Mouse (Mus musculus): Measurements from ENCODE around the gene Syne1. TPM values are rescaled to one million over a fixed set of nuclear protein-coding genes. Genes with fewer than 3 reads are reported as not detected.

Gene Syne1
- total and polyA plus RNA-seq, 3 experiments = 5.3 to 6.8 TPM; not detected in 1

DNA sequence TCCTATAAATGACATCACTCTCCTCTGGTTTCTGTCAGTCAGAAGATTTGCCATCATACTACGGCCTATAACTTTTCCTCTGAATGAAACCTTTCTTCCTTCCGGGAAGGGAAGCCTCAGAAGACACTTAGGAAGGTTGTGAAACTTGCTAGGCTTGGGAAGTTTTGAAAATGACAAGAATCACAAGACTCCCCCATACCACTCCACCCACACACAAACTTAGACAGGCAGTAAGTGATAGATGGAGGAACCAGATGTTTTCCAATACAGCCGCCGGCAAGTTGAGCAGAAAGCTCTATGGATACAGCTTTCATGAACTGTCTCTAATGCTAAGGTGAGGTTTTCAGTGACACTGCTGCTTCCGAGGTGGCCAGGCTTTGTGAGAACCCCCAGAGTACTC is 275.5 kb downstream of the Syne1 start:
- H3K27me3 ChIP-seq (ENCODE audit: control insufficient read depth in 1 of 2, insufficient read depth in 2 of 2, low read length in 2 of 2) = no peaks in the 10 kb centered on the region
- H3K4me3 ChIP-seq (ENCODE audit: control insufficient read depth in 1 of 2, insufficient read depth in 1 of 2, low read depth in 2 of 2, low read length in 2 of 2) = no peak overlapping the region
- no peak overlapping the region for H3K9ac ChIP-seq (ENCODE audit: control insufficient read depth, low read depth, low read length, poor library complexity, severe bottlenecking)
- no peak for DNase-seq (ENCODE audit: low read depth, low spot score)
- no peaks in the 10 kb centered on the region for H3K9me3 ChIP-seq (replicated peaks; ENCODE audit: insufficient read depth, low read length)
- H3K36me3 ChIP-seq (ENCODE audit: control insufficient read depth in 1 of 2, insufficient read depth in 2 of 2, low read length in 2 of 2) = no peaks in the 10 kb centered on the region
- H3K27ac ChIP-seq (ENCODE audit: control insufficient read depth, low read depth, low read length) = no peak overlapping the region
- H3K79me2 ChIP-seq (ENCODE audit: control insufficient read depth, insufficient read depth, low read length, poor library complexity) = no peaks in the 10 kb centered on the region
- TF ChIP-seq POLR2AphosphoS5 (IDR thresholded peaks at IDR 0.05; ENCODE audit: borderline replicate concordance, low read depth, low read length) (no peak), MAFK (IDR thresholded peaks at IDR 0.05; ENCODE audit: borderline replicate concordance, low read depth, low read length) (no peak), POLR2A (IDR thresholded peaks at IDR 0.05; ENCODE audit: control insufficient read depth in 1 of 2, insufficient read depth in 1 of 2, low read depth in 1 of 2, low read length in 2 of 2, poor library complexity in 1 of 2) (no peak), ZKSCAN1 (IDR thresholded peaks at IDR 0.05; ENCODE audit: low read depth, low read length) (no peak), ZC3H11A (IDR thresholded peaks at IDR 0.05; ENCODE audit: low read depth, low read length) (no peak), SMC3 (IDR thresholded peaks at IDR 0.05; ENCODE audit: low read depth, low read length) (no peak), MEF2A (IDR thresholded peaks at IDR 0.05; ENCODE audit: extremely low read depth, insufficient replicate concordance, low read depth, low read length, poor library complexity, severe bottlenecking) (no peak), TBP (IDR thresholded peaks at IDR 0.05; ENCODE audit: low read depth, low read length) (no peak), POLR2AphosphoS2 (IDR thresholded peaks at IDR 0.05; ENCODE audit: low read length) (no peak), CHD2 (IDR thresholded peaks at IDR 0.05; ENCODE audit: low read length) (no peak), GABPA (IDR thresholded peaks at IDR 0.05; ENCODE audit: low read depth, low read length) (no peak), USF2 (IDR thresholded peaks at IDR 0.05; ENCODE audit: borderline replicate concordance in 1 of 2, insufficient read depth in 1 of 2, low read depth in 1 of 2, low read length in 2 of 2) (no peak), NRF1 (IDR thresholded peaks at IDR 0.05; ENCODE audit: insufficient read depth, low read depth, low read length, poor library complexity, severe bottlenecking) (no peak), MAX (IDR thresholded peaks at IDR 0.05; ENCODE audit: low read length) (no peak), SIN3A (IDR thresholded peaks at IDR 0.05; ENCODE audit: low read length) (no peak), CHD1 (IDR thresholded peaks at IDR 0.05; ENCODE audit: low read depth, low read length) (no peak), RCOR1 (IDR thresholded peaks at IDR 0.05; ENCODE audit: low read depth, low read length) (no peak), MYB (IDR thresholded peaks at IDR 0.05; ENCODE audit: low read depth, low read length) (no peak), HCFC1 (IDR thresholded peaks at IDR 0.05; ENCODE audit: low read depth, low read length) (no peak), JUND (IDR thresholded peaks at IDR 0.05; ENCODE audit: low read depth, low read length) (no peak)
- no peaks in the 10 kb centered on the region for H3K4me1 ChIP-seq (ENCODE audit: control insufficient read depth in 1 of 2, insufficient read depth in 2 of 2, low read length in 2 of 2)

DNA sequence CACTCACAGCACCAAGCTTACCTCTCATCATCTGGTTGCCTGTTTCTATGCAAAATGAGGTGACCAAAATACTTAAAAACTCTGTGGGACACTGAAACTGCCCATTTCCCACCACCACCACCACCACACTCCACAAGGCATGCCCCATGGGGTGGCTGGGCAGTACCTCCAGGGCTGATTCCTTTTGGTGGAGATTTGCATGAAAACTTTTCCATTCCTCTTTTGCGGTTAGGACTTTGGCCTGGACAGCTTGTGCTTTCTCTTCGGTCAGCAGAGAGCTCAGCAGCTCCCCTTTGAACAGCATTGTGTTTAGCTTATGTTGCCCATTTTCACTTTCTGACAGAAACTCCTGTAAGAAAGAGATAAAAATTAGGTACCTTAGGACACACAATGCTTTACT is 280.6 kb downstream of the Syne1 start:
- no peaks in the 10 kb centered on the region for H3K4me1 ChIP-seq (ENCODE audit: control insufficient read depth in 1 of 2, insufficient read depth in 2 of 2, low read length in 2 of 2)
- TF ChIP-seq MYB (IDR thresholded peaks at IDR 0.05; ENCODE audit: low read depth, low read length) = no peak
- TF ChIP-seq TAL1 (IDR thresholded peaks at IDR 0.05; ENCODE audit: low read length) = no peak
- no peak for TF ChIP-seq POLR2AphosphoS5 (IDR thresholded peaks at IDR 0.05; ENCODE audit: borderline replicate concordance, low read depth, low read length)
- TF ChIP-seq GATA1 (IDR thresholded peaks at IDR 0.05; ENCODE audit: low read depth, low read length) = no peak
- H3K4me3 ChIP-seq (ENCODE audit: control insufficient read depth in 1 of 2, insufficient read depth in 1 of 2, low read depth in 2 of 2, low read length in 2 of 2) = no peak overlapping the region
- H3K9me3 ChIP-seq (replicated peaks; ENCODE audit: insufficient read depth, low read length) = no peaks in the 10 kb centered on the region
- peaks cover 0 to 2% of the 10 kb centered on the region in 2 experiments for H3K27me3 ChIP-seq (ENCODE audit: control insufficient read depth in 1 of 2, insufficient read depth in 2 of 2, low read length in 2 of 2)
- H3K27ac ChIP-seq (ENCODE audit: control insufficient read depth, low read depth, low read length) = no peak overlapping the region
- H3K79me2 ChIP-seq (ENCODE audit: control insufficient read depth, insufficient read depth, low read length, poor library complexity) = no peaks in the 10 kb centered on the region
- no peak overlapping the region for H3K9ac ChIP-seq (ENCODE audit: control insufficient read depth, low read depth, low read length, poor library complexity, severe bottlenecking)
- DNase-seq (ENCODE audit: low read depth, low spot score) = no peak
- H3K36me3 ChIP-seq (ENCODE audit: control insufficient read depth in 1 of 2, insufficient read depth in 2 of 2, low read length in 2 of 2) = no peaks in the 10 kb centered on the region

Data from MEL (cell line).